Mouse (Mus musculus): ENCODE data around the gene Ehmt2. TPM values are rescaled to one million over a fixed set of nuclear protein-coding genes. Genes with fewer than 3 reads are reported as not detected.

Gene Ehmt2
- polyA plus RNA-seq (2012; ENCODE audit: insufficient read depth, low replicate concordance), result 356 and 543 TPM in 2 replicates

- TF ChIP-seq FLI1 (IDR thresholded peaks at IDR 0.05; ENCODE audit: low read length) (no peak), GATA1 (IDR thresholded peaks at IDR 0.05; ENCODE audit: borderline replicate concordance, low read length) (no peak)
- no peaks in the 10 kb centered on the region for H3K27me3 ChIP-seq (replicated peaks)
- H3K36me3 ChIP-seq (replicated peaks; ENCODE audit: low read length), result peaks cover 30% of the 10 kb centered on the region
- no peaks in the 10 kb centered on the region for H3K9me3 ChIP-seq
- H3K4me3 ChIP-seq (replicated peaks), result peak within 1 kb of the TSS; percentile 99
- peaks cover 65% of the 10 kb centered on the region for H3K4me1 ChIP-seq
Observed at GRCm38 (mm10) chr17:34898160-34898586, at the start of gene Ehmt2, which contains the start of gene C2. Gene Ehmt2, plus strand, starts transcription at chr17:34898469. Gene C2, minus strand, starts transcription at chr17:34898265.

- Histone ChIP-seq H3K36me3 (replicated peaks; ENCODE audit: low read length) (peaks cover 69% of the 10 kb centered on the region), H3K4me1 (peaks cover 33% of the 10 kb centered on the region), H3K4me3 (replicated peaks) (peak within 1 kb of the TSS; percentile 94), H3K9me3 (no peaks in the 10 kb centered on the region), H3K27me3 (replicated peaks) (no peaks in the 10 kb centered on the region)
- TF ChIP-seq FLI1 (IDR thresholded peaks at IDR 0.05; ENCODE audit: low read length) (no peak), GATA1 (IDR thresholded peaks at IDR 0.05; ENCODE audit: borderline replicate concordance, low read length) (no peak)
Observed at GRCm38 (mm10) chr17:34849722-34850516, 48.4 kb upstream of the Ehmt2 start, which contains the start of the genes Skiv2l and Nelfe. Gene Skiv2l, minus strand, starts transcription at chr17:34850210. Gene Nelfe, plus strand, starts transcription at chr17:34850391.

GRCm38 (mm10) chr17:34850517-34851125, 47.6 kb upstream of the Ehmt2 start:
- Histone ChIP-seq H3K9me3 (no peaks in the 10 kb centered on the region), H3K4me1 (peaks cover 33% of the 10 kb centered on the region), H3K4me3 (replicated peaks) (peak overlapping the region; percentile 94), H3K36me3 (replicated peaks; ENCODE audit: low read length) (peaks cover 68% of the 10 kb centered on the region), H3K27me3 (replicated peaks) (no peaks in the 10 kb centered on the region)
- no peak for TF ChIP-seq GATA1 (IDR thresholded peaks at IDR 0.05; ENCODE audit: borderline replicate concordance, low read length)
- TF ChIP-seq FLI1 (IDR thresholded peaks at IDR 0.05; ENCODE audit: low read length), result no peak

- peaks cover 40% of the 10 kb centered on the region for H3K4me1 ChIP-seq
- no peak overlapping the region for H3K4me3 ChIP-seq (replicated peaks)
- peaks cover 69% of the 10 kb centered on the region for H3K36me3 ChIP-seq (replicated peaks; ENCODE audit: low read length)
- no peaks in the 10 kb centered on the region for H3K27me3 ChIP-seq (replicated peaks)
- TF ChIP-seq GATA1 (IDR thresholded peaks at IDR 0.05; ENCODE audit: borderline replicate concordance, low read length), result no peak
- no peak for TF ChIP-seq FLI1 (IDR thresholded peaks at IDR 0.05; ENCODE audit: low read length)
- H3K9me3 ChIP-seq, result no peaks in the 10 kb centered on the region
Observed at GRCm38 (mm10) chr17:34853511-34853910, 44.8 kb upstream of the Ehmt2 start.

GRCm38 (mm10) chr17:34854761-34855160, 43.5 kb upstream of the Ehmt2 start:
- peaks cover 66% of the 10 kb centered on the region for H3K36me3 ChIP-seq (replicated peaks; ENCODE audit: low read length)
- H3K4me3 ChIP-seq (replicated peaks), result no peak overlapping the region
- no peaks in the 10 kb centered on the region for H3K9me3 ChIP-seq
- H3K27me3 ChIP-seq (replicated peaks), result no peaks in the 10 kb centered on the region
- peaks cover 41% of the 10 kb centered on the region for H3K4me1 ChIP-seq
- TF ChIP-seq FLI1 (IDR thresholded peaks at IDR 0.05; ENCODE audit: low read length) (no peak), GATA1 (IDR thresholded peaks at IDR 0.05; ENCODE audit: borderline replicate concordance, low read length) (no peak)

- H3K9me3 ChIP-seq, result no peaks in the 10 kb centered on the region
- H3K4me1 ChIP-seq, result peaks cover 46% of the 10 kb centered on the region
- no peak overlapping the region for H3K4me3 ChIP-seq (replicated peaks)
- no peak; the same call in 2 of the 3 replicates for TF ChIP-seq GATA1 (IDR thresholded peaks at IDR 0.05; ENCODE audit: borderline replicate concordance, low read length)
- TF ChIP-seq FLI1 (IDR thresholded peaks at IDR 0.05; ENCODE audit: low read length), result no peak
- H3K36me3 ChIP-seq (replicated peaks; ENCODE audit: low read length), result peaks cover 66% of the 10 kb centered on the region
- peaks cover 7% of the 10 kb centered on the region for H3K27me3 ChIP-seq (replicated peaks)
Observed at GRCm38 (mm10) chr17:34855825-34856224, 42.4 kb upstream of the Ehmt2 start.

GRCm38 (mm10) chr17:34858670-34859069, 39.6 kb upstream of the Ehmt2 start:
- H3K4me3 ChIP-seq (replicated peaks), result no peak overlapping the region
- TF ChIP-seq GATA1 (IDR thresholded peaks at IDR 0.05; ENCODE audit: borderline replicate concordance, low read length) (no peak), FLI1 (IDR thresholded peaks at IDR 0.05; ENCODE audit: low read length) (no peak)
- peaks cover 47% of the 10 kb centered on the region for H3K36me3 ChIP-seq (replicated peaks; ENCODE audit: low read length)
- peaks cover 35% of the 10 kb centered on the region for H3K27me3 ChIP-seq (replicated peaks)
- no peaks in the 10 kb centered on the region for H3K9me3 ChIP-seq
- peaks cover 30% of the 10 kb centered on the region for H3K4me1 ChIP-seq

- Histone ChIP-seq H3K27me3 (replicated peaks) (peaks cover 48% of the 10 kb centered on the region), H3K4me1 (peaks cover 39% of the 10 kb centered on the region), H3K4me3 (replicated peaks) (no peak overlapping the region), H3K9me3 (no peaks in the 10 kb centered on the region), H3K36me3 (replicated peaks; ENCODE audit: low read length) (peaks cover 29% of the 10 kb centered on the region)
- TF ChIP-seq FLI1 (IDR thresholded peaks at IDR 0.05; ENCODE audit: low read length), result no peak
- TF ChIP-seq GATA1 (IDR thresholded peaks at IDR 0.05; ENCODE audit: borderline replicate concordance, low read length), result no peak
Observed at GRCm38 (mm10) chr17:34860514-34860913, 37.8 kb upstream of the Ehmt2 start.

GRCm38 (mm10) chr17:34861704-34862415, 36.4 kb upstream of the Ehmt2 start:
- peaks cover 51% of the 10 kb centered on the region for H3K27me3 ChIP-seq (replicated peaks)
- H3K9me3 ChIP-seq, result no peaks in the 10 kb centered on the region
- TF ChIP-seq FLI1 (IDR thresholded peaks at IDR 0.05; ENCODE audit: low read length) (no peak), GATA1 (IDR thresholded peaks at IDR 0.05; ENCODE audit: borderline replicate concordance, low read length) (no peak)
- no peak overlapping the region for H3K4me3 ChIP-seq (replicated peaks)
- H3K4me1 ChIP-seq, result peaks cover 39% of the 10 kb centered on the region
- H3K36me3 ChIP-seq (replicated peaks; ENCODE audit: low read length), result peaks cover 15% of the 10 kb centered on the region

Data from megakaryocyte, embryonic 14.5 days (primary cell).